Mouse (Mus musculus) lung, postnatal 0 days (tissue): ENCODE measurements at regions not wholly inside any gene's neighbourhood (a gene's known extent, or its start where the extent isn't known, plus 50 kb on each side); places are given as distances from the start of the nearest gene placed in this dataset.

Source experiments
- CTCF ChIP-seq: IDR thresholded peaks from 2 replicates; pipeline ENCODE4 v1.5.1; 2016; ENCODE audit warnings: antibody characterized with exemption, mild to moderate bottlenecking
- EP300 ChIP-seq: IDR thresholded peaks from 2 replicates; pipeline ENCODE4 v1.6.1; 2016; ENCODE audit warnings: antibody characterized with exemption, mild to moderate bottlenecking, control low read depth

GRCm38 (mm10) chr1:77010608-77011214, 504.2 kb downstream of the Epha4 start:
- TF ChIP-seq EP300 (no peak), CTCF (no peak)
